Mouse (Mus musculus): Measurements from ENCODE around the gene Fxr1.
"Not testable (repeated sequence)": the region's sequence is repeated elsewhere in the genome, so short reads cannot be mapped to it uniquely, and the experiment has no call there.

Fxr1 gene

DNA sequence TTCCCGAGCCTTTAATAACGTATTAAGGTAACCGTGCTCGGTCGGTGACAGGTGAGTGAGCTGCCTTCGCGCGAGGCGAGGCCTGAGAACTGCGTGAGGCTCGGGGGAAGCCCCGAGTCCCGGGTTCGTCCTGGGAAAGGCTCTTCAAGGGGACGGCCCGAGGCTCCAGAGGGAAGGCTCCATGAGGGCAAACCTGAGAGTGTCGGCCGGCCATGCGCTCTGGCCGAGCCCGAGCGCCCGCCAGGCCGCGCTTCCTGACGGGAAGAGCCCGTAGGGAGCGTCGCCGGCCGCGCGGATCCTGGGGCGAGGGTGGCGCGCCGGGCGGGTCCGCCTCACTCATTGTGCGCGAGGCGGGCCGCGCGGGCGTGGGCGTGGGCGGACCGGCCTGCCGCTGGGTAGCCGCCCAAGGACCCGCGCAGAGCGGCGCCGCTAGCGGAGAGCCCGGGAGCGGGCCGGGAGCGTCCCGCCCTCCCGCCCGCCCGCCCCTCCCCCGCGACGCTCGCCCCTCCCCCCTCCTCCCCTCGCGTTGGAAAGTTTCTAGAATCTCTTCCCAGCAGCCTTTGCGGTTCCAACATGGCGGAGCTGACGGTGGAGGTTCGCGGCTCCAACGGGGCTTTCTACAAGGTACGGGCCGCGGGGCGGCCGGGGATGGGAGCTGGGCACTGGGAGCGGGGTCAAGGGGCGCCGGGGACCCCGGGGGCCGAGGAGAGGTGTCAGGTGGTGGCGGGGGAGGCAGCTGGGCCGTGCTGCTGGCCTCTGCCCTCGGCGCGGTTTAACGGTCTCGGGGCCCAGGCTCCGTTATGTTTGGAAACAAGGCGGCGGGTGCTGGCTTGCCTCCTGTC is at the start of gene Fxr1:
TSS of gene Fxr1 (plus strand) at position 404 of the 842 bp plus-strand sequence.
- in situ Hi-C loops (cut with MboI): no loop called here

GRCm38 (mm10) chr3:33979395-33979794 is 40.3 kb upstream of the Fxr1 start:
- in situ Hi-C loops (cut with MboI): no loop called here

DNA sequence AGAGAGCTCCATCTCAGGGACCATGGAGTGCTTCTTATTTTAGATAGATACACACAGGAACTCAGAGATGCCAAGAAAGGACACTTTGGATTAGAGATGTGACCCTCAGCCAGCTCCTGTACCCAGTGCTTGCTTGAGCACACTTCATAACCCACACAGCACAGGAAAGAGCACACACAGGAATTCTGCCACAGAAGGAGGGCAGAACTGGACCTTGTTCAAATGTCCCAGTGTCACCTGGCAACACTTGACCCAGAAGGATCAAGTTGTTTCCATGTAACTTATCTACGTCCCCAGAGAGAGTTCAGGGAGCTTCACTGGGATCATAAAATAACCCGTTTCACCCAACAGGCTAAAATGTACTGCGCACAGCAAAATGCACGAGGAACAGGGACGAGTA is 37.0 kb upstream of the Fxr1 start:
- in situ Hi-C loops (cut with MboI): no loop called here

DNA sequence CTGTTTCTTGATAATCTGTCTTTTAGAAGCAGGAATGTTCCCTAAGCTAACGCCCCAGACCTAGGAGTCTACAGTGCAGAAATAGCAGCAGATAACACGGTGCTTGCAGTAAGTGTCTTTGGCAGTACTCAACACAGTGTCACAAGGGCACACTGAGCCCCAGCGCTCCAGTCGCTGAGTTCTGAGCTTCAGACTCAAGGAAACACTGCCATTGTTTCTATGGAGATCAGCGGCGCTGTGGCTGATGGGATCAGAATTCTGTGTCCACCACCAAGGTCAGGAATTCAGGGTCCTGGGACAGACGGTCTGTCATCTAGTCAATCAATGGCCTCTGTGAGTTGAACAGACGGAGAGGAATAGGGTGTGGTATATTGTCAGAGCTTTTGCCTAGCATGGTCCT is 30.4 kb upstream of the Fxr1 start:
- in situ Hi-C loops (cut with MboI): no loop called here

DNA sequence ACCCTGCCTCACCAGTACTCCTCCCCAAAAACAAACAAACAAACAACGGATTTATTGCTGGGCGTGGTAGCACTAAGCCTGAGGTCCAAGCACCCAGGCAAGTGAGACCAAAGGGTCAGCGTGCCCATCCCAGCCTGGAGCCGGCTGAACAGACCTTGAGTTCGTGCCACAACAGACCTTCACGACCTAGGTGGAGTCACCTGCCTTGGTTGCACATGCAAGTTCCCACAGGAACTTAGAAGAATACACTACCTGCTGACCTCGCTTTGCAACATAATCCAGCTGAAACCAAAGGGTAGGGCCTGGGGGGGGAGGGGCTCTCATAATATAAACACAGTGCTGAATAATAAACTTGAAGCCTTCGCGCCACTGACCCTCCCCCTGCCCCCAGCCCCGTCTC is 29.3 kb upstream of the Fxr1 start:
- in situ Hi-C loops (cut with MboI): no loop called here

DNA sequence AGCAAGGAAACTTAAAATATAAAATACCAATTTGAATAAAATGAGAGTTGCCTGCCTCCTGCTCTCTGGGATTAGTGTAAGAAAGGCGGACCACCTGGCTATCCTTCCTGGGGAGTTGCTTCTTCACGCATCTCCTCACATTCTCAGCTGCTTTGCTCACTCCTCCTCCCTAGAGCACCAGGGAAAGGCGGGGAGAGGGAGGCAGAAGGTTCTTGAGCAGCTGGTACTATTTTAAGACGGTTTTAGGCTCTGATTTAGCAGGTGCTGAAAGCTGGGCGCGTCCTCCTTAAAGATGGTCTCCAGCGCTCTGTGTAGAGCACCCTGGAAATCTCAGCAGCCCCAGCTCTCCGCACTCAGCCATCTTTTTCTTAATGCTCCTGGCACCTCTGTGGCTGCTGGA is 28.8 kb upstream of the Fxr1 start:
- in situ Hi-C loops (cut with MboI): no loop called here

- in situ Hi-C loops (cut with MboI): no loop called here
Observed at GRCm38 (mm10) chr3:33993421-33994126, 26.2 kb upstream of the Fxr1 start.

GRCm38 (mm10) chr3:33994127-33994488 is 25.6 kb upstream of the Fxr1 start:
- in situ Hi-C loops (cut with MboI): no loop called here

DNA sequence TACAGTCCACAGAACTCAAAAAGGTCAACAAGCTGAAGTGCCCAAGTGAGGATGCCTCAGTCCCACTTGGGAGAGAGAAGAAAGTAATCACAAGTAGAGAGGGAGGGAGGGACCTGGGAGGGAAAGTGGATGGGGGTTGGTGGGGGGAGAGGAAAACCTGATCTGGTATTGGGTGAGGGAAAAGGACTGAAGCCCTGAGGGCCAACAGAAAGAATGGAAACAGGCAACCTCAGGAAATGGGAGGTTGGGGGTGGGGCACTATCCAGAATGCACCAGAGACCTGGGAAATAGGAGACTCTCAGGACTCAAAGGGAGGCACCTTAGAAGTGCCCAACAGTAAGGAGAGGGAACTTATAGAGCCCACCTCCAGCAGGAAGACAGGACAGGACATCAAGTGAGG is 18.1 kb upstream of the Fxr1 start:
- in situ Hi-C loops (cut with MboI): not testable (repeated sequence)

DNA sequence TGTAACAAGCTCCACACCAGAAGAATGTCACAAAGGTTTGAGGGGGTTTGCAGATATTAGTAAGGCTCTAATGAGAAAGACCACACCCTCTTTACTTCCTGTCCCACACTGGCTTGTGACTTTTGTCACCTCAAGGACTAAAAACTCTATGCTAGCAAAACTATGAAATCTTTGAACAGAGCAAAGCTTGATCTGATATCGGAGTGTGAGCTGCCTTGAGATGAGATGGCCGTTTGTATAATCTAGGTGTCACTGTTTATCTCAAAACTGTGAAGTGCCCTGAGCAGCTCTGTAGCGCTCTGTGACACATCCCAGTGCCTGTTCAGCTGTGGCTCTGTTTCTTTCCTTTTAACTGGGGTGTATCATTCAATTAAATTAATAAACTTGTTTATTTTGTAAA is 15.9 kb upstream of the Fxr1 start:
- in situ Hi-C loops (cut with MboI): no loop called here

- in situ Hi-C loops (cut with MboI): no loop called here
Observed at GRCm38 (mm10) chr3:34006301-34006700, 13.4 kb upstream of the Fxr1 start.

GRCm38 (mm10) chr3:34006824-34007223 is 12.9 kb upstream of the Fxr1 start:
- in situ Hi-C loops (cut with MboI): no loop called here

DNA sequence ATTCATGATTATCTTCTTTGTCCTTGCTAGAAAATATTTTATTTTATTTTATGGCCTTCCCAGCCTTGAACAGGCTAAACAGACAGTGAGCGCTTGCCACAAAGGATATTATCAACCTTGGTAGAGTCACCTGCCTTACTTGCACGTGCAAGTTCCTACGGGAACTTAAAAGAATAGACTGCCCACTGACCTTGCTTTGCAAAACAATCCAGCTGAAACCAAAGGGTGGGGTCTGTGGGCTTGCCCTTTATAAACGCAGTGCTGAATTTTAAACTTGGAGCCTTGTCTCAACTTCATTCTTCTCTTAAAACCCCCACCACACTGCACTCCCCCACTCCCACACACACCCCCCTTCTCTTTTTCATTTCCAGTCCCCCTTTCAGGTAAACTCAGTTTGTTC is 12.1 kb upstream of the Fxr1 start:
- in situ Hi-C loops (cut with MboI): no loop called here

DNA sequence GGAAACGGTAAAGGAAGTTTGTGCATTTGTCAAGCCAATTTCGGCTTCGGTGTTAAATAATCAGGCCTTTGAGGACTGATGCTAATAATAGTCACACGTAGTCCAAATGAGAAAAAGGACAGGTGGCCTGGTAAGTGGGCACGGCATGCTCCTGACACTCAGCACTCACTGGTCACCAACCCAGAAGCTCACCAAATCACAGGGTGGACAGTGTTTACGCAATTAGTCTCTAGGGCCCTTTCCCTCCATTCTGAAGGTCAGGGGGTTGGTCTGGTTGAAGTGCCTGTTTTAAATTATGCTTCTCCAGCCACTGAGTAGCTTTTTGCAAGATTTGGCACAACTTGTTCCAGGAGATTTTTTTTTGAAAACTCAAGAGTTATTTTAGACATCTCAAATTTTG is 11.6 kb upstream of the Fxr1 start:
- in situ Hi-C loops (cut with MboI): no loop called here

DNA sequence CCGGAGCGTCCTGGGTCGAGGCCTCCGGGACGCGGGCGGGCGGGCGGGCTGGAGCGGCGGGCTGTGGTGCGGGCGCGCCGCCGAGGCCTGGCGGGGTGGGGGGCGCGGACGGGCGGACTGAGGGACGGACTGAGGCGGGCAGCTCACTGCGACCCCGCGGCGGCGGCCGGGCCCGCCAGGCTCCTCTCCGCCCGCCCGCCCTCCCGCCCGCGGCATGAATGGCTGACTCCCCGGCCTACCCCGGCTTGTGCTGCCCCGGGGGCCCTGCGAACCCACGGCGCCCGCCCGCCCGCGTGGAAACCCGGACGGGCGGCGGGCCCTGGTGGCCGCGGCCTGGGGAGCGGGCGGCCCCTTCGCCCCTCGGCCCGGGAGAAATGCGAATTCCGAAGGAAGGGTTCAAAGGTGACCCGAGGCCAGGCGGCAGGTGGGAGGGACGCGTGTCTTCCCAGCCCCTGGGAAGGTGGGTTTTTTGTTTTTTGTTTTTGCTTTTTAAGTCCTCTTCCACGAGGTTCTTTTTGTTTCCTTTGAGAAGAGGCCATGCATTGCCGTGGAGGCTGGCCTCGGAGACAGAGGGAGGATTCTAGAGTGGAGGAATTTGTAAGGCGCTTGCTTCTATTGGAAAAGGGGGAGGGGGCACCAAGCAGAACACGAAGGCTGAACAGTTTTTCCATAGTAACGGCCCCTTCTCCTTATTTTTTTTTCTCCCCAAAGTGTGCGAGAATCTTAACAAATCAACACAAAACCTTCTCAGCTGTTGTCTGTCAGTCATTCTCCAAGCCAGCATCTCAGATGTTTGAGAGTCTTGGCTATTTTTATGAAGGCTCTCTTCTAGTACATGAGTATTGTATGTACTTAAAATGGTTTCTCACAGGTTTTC is 877 bp downstream of the Fxr1 start:
- in situ Hi-C loops (cut with MboI): no loop called here

DNA sequence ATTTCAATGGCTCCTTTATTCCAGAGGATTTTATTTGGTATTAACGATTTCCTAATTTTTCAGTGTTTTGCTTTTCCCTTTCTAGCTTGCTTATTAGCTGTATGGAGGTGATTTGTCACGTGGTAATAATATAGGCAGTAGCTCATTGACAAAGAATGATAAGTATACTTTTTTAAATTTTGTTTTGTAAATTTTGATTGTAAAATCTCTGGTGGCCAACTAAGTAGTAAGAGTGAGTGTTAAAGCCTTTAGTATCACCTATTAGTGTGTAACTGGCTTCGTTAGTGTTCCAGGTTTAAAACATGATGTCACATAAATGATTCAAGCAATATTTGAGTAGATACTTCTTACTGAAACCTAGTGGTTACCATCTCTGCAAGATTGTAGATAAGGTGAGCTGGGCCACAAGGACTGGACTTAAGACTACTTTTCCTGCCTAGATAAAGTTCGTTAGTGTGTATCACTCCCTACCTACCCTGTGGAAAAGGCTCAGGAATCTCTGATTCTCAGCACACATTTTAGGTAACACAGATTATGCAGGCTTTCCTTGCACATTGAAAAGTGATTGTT is 1.6 kb downstream of the Fxr1 start:
- in situ Hi-C loops (cut with MboI): no loop called here

DNA sequence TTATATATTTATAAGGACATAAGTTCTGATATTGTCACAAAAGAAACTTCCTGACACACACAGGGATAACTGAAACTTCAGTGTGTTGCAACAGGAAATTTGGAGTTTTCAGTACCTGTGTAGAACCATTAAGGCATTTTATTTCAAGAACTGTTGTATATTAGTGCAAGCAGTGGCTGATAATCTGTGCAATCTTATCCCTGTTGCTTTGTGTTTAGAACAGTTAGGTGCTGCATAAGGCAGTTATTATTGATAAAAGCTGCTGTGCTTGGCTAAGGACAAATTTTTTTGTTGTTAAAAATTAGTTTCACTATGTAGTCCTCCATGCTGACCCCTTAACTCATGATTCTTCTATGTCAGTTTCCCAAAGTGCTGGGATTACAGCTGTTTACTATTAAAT is 9.2 kb downstream of the Fxr1 start:
- in situ Hi-C loops (cut with MboI): no loop called here

GRCm38 (mm10) chr3:34030601-34031000 is 10.9 kb downstream of the Fxr1 start:
- in situ Hi-C loops (cut with MboI): no loop called here

DNA sequence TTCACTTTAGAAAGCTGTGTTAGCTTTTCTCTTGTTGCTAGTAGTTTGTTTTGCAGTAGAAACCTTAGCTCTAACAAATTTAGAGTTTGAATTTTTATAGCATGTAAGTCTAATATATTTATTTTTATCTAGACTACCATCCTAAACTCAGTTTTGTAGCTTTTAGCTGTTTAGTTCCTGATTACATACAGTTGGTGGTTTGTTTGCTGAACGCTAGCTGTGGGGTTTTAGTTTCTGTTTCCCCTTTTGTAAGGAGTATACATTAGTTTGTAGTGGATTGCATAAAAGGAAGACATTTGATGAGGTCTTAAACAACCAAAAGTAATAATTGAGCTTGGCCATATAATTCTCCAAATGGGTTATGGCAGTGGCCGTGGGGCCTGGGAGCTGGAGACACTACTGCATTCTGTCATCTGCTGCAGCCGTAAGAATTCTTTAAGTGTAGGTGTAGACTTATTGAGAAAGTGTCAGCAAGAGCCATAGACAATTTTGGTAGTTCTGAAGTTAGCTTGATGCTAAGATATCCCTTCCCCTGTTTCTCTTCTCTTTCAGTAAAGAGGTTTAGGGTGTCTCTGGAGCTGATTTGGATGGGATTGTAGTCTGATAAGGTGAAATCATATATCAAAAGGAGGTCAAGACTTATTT is 14.1 kb downstream of the Fxr1 start:
- in situ Hi-C loops (cut with MboI): no loop called here

GRCm38 (mm10) chr3:34034803-34035202 is 15.1 kb downstream of the Fxr1 start:
- in situ Hi-C loops (cut with MboI): no loop called here

GRCm38 (mm10) chr3:34035706-34036105 is 16.0 kb downstream of the Fxr1 start:
- in situ Hi-C loops (cut with MboI): no loop called here

GRCm38 (mm10) chr3:34041990-34042389 is 22.2 kb downstream of the Fxr1 start:
- in situ Hi-C loops (cut with MboI): no loop called here
